Mouse (Mus musculus): Measurements from ENCODE around the gene Mei1.

- TF ChIP-seq MXI1 (IDR thresholded peaks at IDR 0.05; ENCODE audit: low read depth, low read length), result no peak
- TF ChIP-seq NRF1 (IDR thresholded peaks at IDR 0.05; ENCODE audit: low read depth, low read length), result no peak
- TF ChIP-seq TBP (conservative IDR thresholded peaks at IDR 0.05; ENCODE audit: low read depth, low read length), result no peak
- no peak for TF ChIP-seq EP300 (IDR thresholded peaks at IDR 0.05; ENCODE audit: low read length)
- no peak for TF ChIP-seq POLR2A (IDR thresholded peaks at IDR 0.05; ENCODE audit: low read depth, low read length)
- no peak for TF ChIP-seq CTCF (conservative IDR thresholded peaks at IDR 0.05 in 1 of 2, IDR thresholded peaks at IDR 0.05 in 1 of 2; ENCODE audit: low read depth in 2 of 2, low read length in 2 of 2)
- no peak for TF ChIP-seq KAT2A (IDR thresholded peaks at IDR 0.05; ENCODE audit: insufficient replicate concordance, low read length)
- no peak for TF ChIP-seq POLR2AphosphoS2 (IDR thresholded peaks at IDR 0.05; ENCODE audit: low read depth, low read length)
- no peak for TF ChIP-seq ETS1 (conservative IDR thresholded peaks at IDR 0.05; ENCODE audit: low read depth, low read length)
- no peak for TF ChIP-seq SIN3A (IDR thresholded peaks at IDR 0.05; ENCODE audit: low read length)
- no peak for TF ChIP-seq NELFE (IDR thresholded peaks at IDR 0.05; ENCODE audit: low read depth, low read length)
These were observed 17.5 kb downstream of the Mei1 start for GRCm38 (mm10) chr15:82087266-82087665.
